Mouse (Mus musculus): ENCODE results near the gene Adam1a.
"Not testable (repeated sequence)": the region's sequence is repeated elsewhere in the genome, so short reads cannot be mapped to it uniquely, and the experiment has no call there.

The Adam1a gene

GRCm38 (mm10) chr5:121564468-121564895 is 19.2 kb upstream of the Adam1a start:
- in situ Hi-C loops (cut with MboI, MseI), result no loop called here

GRCm38 (mm10) chr5:121562436-121562835 is 17.2 kb upstream of the Adam1a start:
- in situ Hi-C loops (cut with MboI, MseI), result no loop called here

GRCm38 (mm10) chr5:121549196-121549595 is 3.9 kb upstream of the Adam1a start:
- in situ Hi-C loops (cut with MboI, MseI), result no loop called here

GRCm38 (mm10) chr5:121547084-121547483 is 1.8 kb upstream of the Adam1a start:
- in situ Hi-C loops (cut with MboI, MseI), result no loop called here

- in situ Hi-C loops (cut with MboI, MseI), result no loop called here
Observed at GRCm38 (mm10) chr5:121546530-121546895, 1.2 kb upstream of the Adam1a start.

GRCm38 (mm10) chr5:121545793-121546529 is 679 bp upstream of the Adam1a start, which contains the start of gene Mapkapk5:
Gene Mapkapk5 (minus strand): TSS chr5:121545905.
- in situ Hi-C loops (cut with MboI, MseI), result no loop called here

- in situ Hi-C loops (cut with MboI, MseI), result no loop called here
Observed at GRCm38 (mm10) chr5:121543370-121543769, 1.9 kb downstream of the Adam1a start.

GRCm38 (mm10) chr5:121541235-121541634 is 4.0 kb downstream of the Adam1a start:
- in situ Hi-C loops (cut with MboI, MseI), result no loop called here

- in situ Hi-C loops (cut with MboI, MseI), result no loop called here
Observed at GRCm38 (mm10) chr5:121540066-121540465, 5.2 kb downstream of the Adam1a start.

- in situ Hi-C loops (cut with MboI, MseI), result no loop called here
Observed at GRCm38 (mm10) chr5:121537588-121537987, 7.7 kb downstream of the Adam1a start.

- in situ Hi-C loops (cut with MboI, MseI), result no loop called here
Observed at GRCm38 (mm10) chr5:121536921-121537555, 8.2 kb downstream of the Adam1a start.

GRCm38 (mm10) chr5:121535116-121535515 is 10.2 kb downstream of the Adam1a start:
- in situ Hi-C loops (cut with MboI, MseI), result no loop called here

GRCm38 (mm10) chr5:121534521-121534920 is 10.8 kb downstream of the Adam1a start:
- in situ Hi-C loops (cut with MboI, MseI), result no loop called here

GRCm38 (mm10) chr5:121526961-121527360 is 18.3 kb downstream of the Adam1a start:
- in situ Hi-C loops (cut with MboI, MseI), result no loop called here

GRCm38 (mm10) chr5:121526526-121526925 is 18.8 kb downstream of the Adam1a start:
- in situ Hi-C loops (cut with MboI, MseI), result no loop called here

GRCm38 (mm10) chr5:121525774-121526450 is 19.4 kb downstream of the Adam1a start:
- in situ Hi-C loops (cut with MboI, MseI), result no loop called here

- in situ Hi-C loops (cut with MboI, MseI), result not testable (repeated sequence)
Observed at GRCm38 (mm10) chr5:121519758-121520157, 25.5 kb downstream of the Adam1a start.

GRCm38 (mm10) chr5:121518983-121519382 is 26.3 kb downstream of the Adam1a start:
- in situ Hi-C loops (cut with MboI, MseI), result no loop called here

GRCm38 (mm10) chr5:121510009-121510408 is 35.3 kb downstream of the Adam1a start:
- in situ Hi-C loops (cut with MboI, MseI), result no loop called here

GRCm38 (mm10) chr5:121506846-121507245 is 38.4 kb downstream of the Adam1a start:
- in situ Hi-C loops (cut with MboI, MseI), result no loop called here

GRCm38 (mm10) chr5:121503231-121503630 is 42.1 kb downstream of the Adam1a start, which contains the start of gene Adam1b:
Gene Adam1b (minus strand): TSS chr5:121503435.
- in situ Hi-C loops (cut with MboI, MseI), result no loop called here

- in situ Hi-C loops (cut with MboI, MseI), result not testable (repeated sequence)
Observed at GRCm38 (mm10) chr5:121501424-121501996, 43.8 kb downstream of the Adam1a start.
